Mouse (Mus musculus) ovary, postnatal 14 days (tissue): ENCODE results near the gene Slc25a48.

Source experiments
- DNase-seq: peaks from one replicate; pipeline ENCODE4 v3.0.0; 2022; ENCODE audit warnings: low spot score

Slc25a48 gene

GRCm38 (mm10) chr13:56509796-56510195, 71.6 kb downstream of the Slc25a48 start:
- no peak for DNase-seq

GRCm38 (mm10) chr13:56513595-56513994, 75.4 kb downstream of the Slc25a48 start:
- no peak for DNase-seq

DNA sequence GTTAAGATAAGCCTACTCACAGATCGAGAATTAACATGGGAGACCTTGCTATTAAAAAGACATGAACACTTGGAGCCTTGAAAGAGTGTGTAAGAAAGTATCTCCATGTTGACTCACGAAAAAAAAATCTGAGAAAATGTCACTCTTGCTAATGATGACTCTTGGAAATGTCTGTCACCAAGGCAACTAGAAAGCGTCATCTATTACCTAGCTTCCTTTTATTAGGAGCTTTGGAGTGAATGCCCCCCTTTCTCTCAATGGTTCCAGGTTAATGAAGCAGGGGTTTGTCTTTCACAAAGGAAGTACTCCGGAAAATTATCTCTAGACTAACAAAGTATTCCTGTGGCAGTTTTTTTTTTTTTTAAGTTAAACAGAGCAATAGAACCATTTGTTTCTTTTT, 78.2 kb downstream of the Slc25a48 start:
- DNase-seq, result no peak

- DNase-seq, result no peak
Observed at GRCm38 (mm10) chr13:56516816-56517215, 78.7 kb downstream of the Slc25a48 start.

DNA sequence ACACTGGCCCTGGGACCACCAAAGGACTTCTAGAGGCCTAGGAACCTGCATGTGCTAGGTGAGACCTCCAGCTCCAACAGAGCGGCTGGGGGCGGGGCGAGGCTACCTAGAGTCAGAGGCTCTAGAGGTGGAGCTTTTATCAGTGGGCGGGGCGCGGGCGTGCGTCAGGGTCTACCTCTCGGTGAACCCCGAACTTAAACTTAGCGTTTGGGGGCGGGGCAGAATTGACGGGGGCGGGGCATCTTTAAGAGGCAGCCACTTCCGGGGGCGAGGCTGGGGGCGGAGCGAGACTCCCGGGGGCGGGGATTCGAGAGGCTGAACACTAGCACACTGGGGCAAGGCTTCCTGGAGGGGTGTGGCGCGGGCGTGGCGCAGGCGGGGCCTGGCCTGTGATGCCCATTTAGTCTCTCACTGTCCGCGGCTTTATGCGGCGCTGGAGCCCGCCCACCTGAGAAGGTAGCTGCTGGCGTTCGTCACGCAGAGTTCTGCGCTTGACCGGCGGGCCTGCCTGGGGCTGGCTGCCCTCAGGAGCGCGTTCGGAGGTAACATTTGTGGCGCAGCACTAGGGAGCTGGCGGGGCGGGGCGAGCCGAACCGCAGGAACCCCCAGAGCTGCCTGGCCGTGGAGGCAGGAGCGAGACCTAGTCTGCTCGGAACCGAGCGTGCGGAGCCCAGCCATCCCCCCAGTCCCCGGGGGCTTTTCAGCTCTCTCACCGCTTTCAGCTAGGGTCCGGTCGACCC, 84.1 kb downstream of the Slc25a48 start, which contains the start of gene Fbxl21:
Gene Fbxl21, plus strand, starts transcription at position 392 of the 740 bp plus-strand sequence.
- DNase-seq, result peak; percentile 88

DNA sequence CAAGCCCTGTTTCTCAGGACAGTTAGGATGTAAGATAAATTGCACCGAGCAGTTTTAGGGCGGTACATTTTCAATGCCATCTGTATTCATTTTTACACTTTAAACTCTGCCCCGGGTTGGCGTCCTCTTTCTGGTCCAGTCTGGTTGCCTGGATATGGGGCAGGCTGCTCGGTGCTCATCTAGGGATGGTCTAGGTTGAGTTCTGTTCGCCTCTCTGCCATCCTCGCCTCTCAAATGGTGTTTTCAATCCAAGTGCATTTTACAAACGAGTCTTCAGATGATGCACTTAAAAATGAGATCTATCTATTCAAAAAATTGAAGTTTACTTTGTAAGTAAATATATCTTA, 84.6 kb downstream of the Slc25a48 start:
- DNase-seq, result no peak
